Mouse (Mus musculus) bone marrow, adult 2 months (tissue): ENCODE measurements around the gene Zfp638. TPM values are rescaled to one million over a fixed set of nuclear protein-coding genes. Genes with fewer than 3 reads are reported as not detected.

Experiments used
- H3K27ac ChIP-seq: fragments of 200-500 bp; 2 replicates; pipeline ENCODE4 v1.5.1; 2012; ENCODE audit warnings: low read depth, mild to moderate bottlenecking, control low read depth, inconsistent platforms, low read length; ENCODE audit not compliant: control insufficient read depth, poor library complexity, insufficient read depth
- H3K4me1 ChIP-seq: fragments of 200-500 bp; 2 replicates; pipeline ENCODE4 v1.6.1; 2011; ENCODE audit warnings: low read length; ENCODE audit not compliant: control insufficient read depth, insufficient read depth
- H3K4me3 ChIP-seq: fragments of 200-500 bp; replicated peaks from 2 replicates; pipeline ENCODE3; 2011; ENCODE audit warnings: mild to moderate bottlenecking, low read depth, low read length, control low read depth; ENCODE audit not compliant: control insufficient read depth
- CTCF ChIP-seq: fragments of 200-500 bp; IDR thresholded peaks from 2 replicates; pipeline ENCODE4 v1.5.1; 2011; ENCODE audit warnings: low read length, control low read depth; ENCODE audit not compliant: control insufficient read depth, insufficient read depth
- POLR2A ChIP-seq: fragments of 200-500 bp; IDR thresholded peaks from 2 replicates; pipeline ENCODE4 v1.6.1; 2011; ENCODE audit warnings: low read depth, mild to moderate bottlenecking, control low read depth, low read length, borderline replicate concordance; ENCODE audit not compliant: control insufficient read depth
- WGBS: fragments of 180-500 bp; shearing (Covaris S2); methylation state at CpG from one replicate; pipeline ENCODE4 v1.1.7; 2018; 5-methylcytosine and 5-hydroxymethylcytosine counted together
- polyA plus RNA-seq: library from polyadenylated mRNA; stranded (reverse); fragments of >200 nt; gene quantifications from 2 replicates; pipeline ENCODE4 v1.2.4, GENCODE M21; 2011; ENCODE audit warnings: low replicate concordance; ENCODE audit not compliant: missing spikeins, insufficient read depth, insufficient read length

The Zfp638 gene
- polyA plus RNA-seq, 1 experiment, result 64.9 TPM

GRCm38 (mm10) chr6:83893584-83893983, 26.7 kb downstream of the Zfp638 start:
- Histone ChIP-seq H3K27ac (no peak overlapping the region), H3K4me3 (no peak overlapping the region), H3K4me1 (no peaks in the 10 kb centered on the region)
- 92% methylated on average over 1 of the region's 1 CpGs for WGBS
- no peak for TF ChIP-seq CTCF
- no peak for TF ChIP-seq POLR2A

GRCm38 (mm10) chr6:83899142-83899541, 32.2 kb downstream of the Zfp638 start:
- TF ChIP-seq CTCF (no peak), POLR2A (no peak)
- WGBS, result 76% methylated on average over 4 of the region's 4 CpGs
- H3K27ac ChIP-seq, result no peak overlapping the region

GRCm38 (mm10) chr6:83905276-83905675, 38.4 kb downstream of the Zfp638 start:
- TF ChIP-seq CTCF, result no peak
- no peak for TF ChIP-seq POLR2A
- no peak overlapping the region for H3K4me3 ChIP-seq
- H3K4me1 ChIP-seq, result peaks cover 2% of the 10 kb centered on the region
- WGBS, result 78% methylated on average over 1 of the region's 1 CpGs
- no peak overlapping the region for H3K27ac ChIP-seq

More at GRCm38 (mm10) chr6:83899142-83899541, 32.2 kb downstream of the Zfp638 start:
- Histone ChIP-seq H3K4me1 (no peaks in the 10 kb centered on the region), H3K4me3 (no peak overlapping the region)

GRCm38 (mm10) chr6:83906659-83907058, 39.8 kb downstream of the Zfp638 start:
- Histone ChIP-seq H3K27ac (no peak overlapping the region), H3K4me1 (peaks cover 2% of the 10 kb centered on the region), H3K4me3 (no peak overlapping the region)
- TF ChIP-seq CTCF, result no peak
- TF ChIP-seq POLR2A, result no peak

DNA sequence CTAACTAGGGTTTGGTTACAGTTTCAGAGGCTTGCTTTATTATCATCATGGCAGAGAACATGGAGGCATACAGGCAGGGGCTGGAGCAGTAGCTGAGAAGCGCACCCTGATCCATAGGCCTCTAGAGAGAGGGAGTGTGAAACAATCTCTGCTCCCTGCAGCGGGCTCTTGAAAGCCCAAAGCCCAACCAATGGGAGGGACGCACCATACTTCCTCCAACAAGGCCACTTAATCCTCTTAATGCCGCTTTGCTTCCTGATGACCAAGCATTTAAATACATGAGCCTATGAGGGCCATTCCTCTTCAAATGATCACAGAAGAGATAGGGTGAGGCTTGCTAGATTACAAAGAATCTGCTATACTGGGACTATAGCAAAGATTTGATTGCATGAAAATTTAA, 41.5 kb downstream of the Zfp638 start:
- 84% methylated on average over 4 of the region's 4 CpGs for WGBS
- H3K4me1 ChIP-seq, result peaks cover 2% of the 10 kb centered on the region
- TF ChIP-seq POLR2A, result no peak
- TF ChIP-seq CTCF, result no peak
- H3K4me3 ChIP-seq, result no peak overlapping the region
- H3K27ac ChIP-seq, result no peak overlapping the region

DNA sequence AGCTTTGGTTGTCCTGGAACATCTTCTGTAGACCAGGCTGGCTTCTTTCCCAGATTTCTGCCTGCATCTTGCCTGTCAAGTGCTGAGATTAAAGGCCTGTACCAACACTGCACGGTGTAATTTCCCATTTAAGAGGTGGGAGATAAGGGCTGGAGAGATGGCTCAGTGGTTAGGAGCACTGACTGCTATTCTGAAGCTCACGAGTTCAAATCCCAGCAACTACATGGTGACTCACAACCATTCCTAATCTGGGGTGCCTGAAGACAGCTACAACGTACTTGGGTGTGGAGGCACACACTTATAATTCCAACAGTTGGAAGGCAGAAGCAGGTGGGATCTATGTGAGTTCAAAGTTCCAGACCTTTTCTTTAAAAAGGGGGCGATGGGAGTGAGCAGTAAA, 46.8 kb downstream of the Zfp638 start:
- no peaks in the 10 kb centered on the region for H3K4me1 ChIP-seq
- no peak overlapping the region for H3K27ac ChIP-seq
- TF ChIP-seq POLR2A (no peak), CTCF (no peak)
- WGBS, result 35% methylated on average over 4 of the region's 4 CpGs
- no peak overlapping the region for H3K4me3 ChIP-seq

DNA sequence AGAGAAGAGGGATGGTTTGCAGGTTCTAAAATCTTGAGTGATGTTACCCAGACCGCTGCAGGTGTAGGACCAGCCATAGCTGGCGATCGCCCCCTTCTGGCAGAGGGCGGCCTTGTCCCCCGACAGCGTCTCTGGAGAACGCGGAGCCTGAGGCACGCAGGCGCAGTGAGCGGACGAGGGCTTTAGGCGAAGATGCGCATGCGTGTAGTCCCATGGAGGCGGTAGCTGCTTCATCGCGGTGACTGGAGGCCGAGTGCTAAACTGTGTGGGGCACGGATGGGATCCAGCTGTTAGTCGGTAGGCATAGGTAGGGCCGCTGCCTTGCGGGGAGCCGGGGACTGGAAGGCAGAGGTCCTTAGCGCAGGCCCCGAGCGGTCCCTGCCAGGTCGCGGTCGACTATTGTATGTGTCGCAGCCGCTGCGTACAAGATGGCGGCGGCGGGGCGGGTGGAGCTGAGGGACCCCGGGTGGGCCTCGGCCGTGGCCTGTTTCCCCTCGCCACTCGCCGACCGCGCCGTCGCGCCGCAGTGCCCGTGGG, 47.3 kb downstream of the Zfp638 start:
- no peaks in the 10 kb centered on the region for H3K4me1 ChIP-seq
- peak overlapping the region; percentile 93 for H3K27ac ChIP-seq
- WGBS, result under 1% methylated on average over 50 of the region's 50 CpGs
- peak; percentile 96 for TF ChIP-seq POLR2A
- TF ChIP-seq CTCF, result peak; percentile 99
- H3K4me3 ChIP-seq, result peak overlapping the region; percentile 100

GRCm38 (mm10) chr6:83914720-83915271, 47.9 kb downstream of the Zfp638 start:
- Histone ChIP-seq H3K27ac (peak overlapping the region; percentile 93), H3K4me3 (peak overlapping the region; percentile 100), H3K4me1 (no peaks in the 10 kb centered on the region)
- under 1% methylated on average over 40 of the region's 40 CpGs for WGBS
- TF ChIP-seq CTCF (no peak), POLR2A (no peak)
